Mouse (Mus musculus) Patski (cell line): ENCODE measurements around the gene Myrf. TPM values are rescaled to one million over a fixed set of nuclear protein-coding genes. Genes with fewer than 3 reads are reported as not detected.
A peak's percentile ranks its signal among the peaks of the same experiment; 100 is the strongest.

Experiments
- ATAC-seq: fragments of 100-300 bp; one replicate; pipeline ENCODE4 v1.8.0; 2021
- CTCF ChIA-PET: fragments of 350-600 bp; sonication (Branson Sonifier 250); formaldehyde crosslinking; loops from one replicate; lab custom pipeline; 2022; ENCODE audit warnings: inconsistent platforms; lab: Charles Lee
- POLR2A ChIA-PET: fragments of 350-600 bp; sonication (Branson Sonifier 250); formaldehyde crosslinking; loops from one replicate; lab custom pipeline; 2022; ENCODE audit warnings: antibody characterized with exemption, inconsistent platforms; lab: Charles Lee
- DNase-seq: peaks from one replicate; pipeline ENCODE4 v3.0.0-alpha.2; 2011; ENCODE audit warnings: low read depth, low spot score
- H3K27me3 ChIP-seq: fragments of 371-371 bp; one replicate; pipeline ENCODE4 v1.5.1; 2021
- CTCF ChIP-seq: fragments of 100-300 bp; IDR thresholded peaks from one replicate; pipeline ENCODE4 v1.5.1; 2021
- in situ Hi-C: fragments of 300-500 bp; cut with MboI; formaldehyde crosslinking; loops from 3 replicates; pipeline ENCODE4 v1.11.1; 2018; ENCODE audit warnings: low pct_unique_long_range_greater_than_20kb, mixed read lengths
- polyA plus RNA-seq: library from polyadenylated mRNA; unstranded; gene quantifications from one replicate; pipeline ENCODE4 v1.2.3, GENCODE M21; 2021

Myrf gene
- polyA plus RNA-seq, 1 experiment from 2014 or later, result 0.45 TPM

DNA sequence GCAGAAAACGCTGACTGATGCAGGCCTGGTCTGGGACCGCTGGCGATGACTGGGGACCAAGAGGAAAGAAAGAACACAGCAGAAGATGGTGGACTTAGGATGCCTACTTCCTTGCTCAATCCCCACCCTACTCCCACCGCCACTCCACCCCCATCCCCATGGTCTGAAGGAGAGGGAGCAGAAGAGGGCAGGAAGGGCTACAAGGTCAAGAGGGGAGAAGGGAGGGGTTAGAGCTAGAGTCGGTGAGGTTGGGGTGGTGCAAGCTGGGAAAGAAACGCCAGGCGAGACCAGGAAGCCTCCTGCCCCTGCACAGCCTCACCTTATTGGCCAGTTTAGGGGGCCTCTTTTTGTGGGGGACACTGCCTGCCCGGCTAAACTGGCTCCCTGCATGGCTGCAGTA, 24.4 kb downstream of the Myrf start:
- ATAC-seq, result no peak

GRCm38 (mm10) chr19:10213796-10214471, 26.6 kb downstream of the Myrf start:
- ATAC-seq (no peak), DNase-seq (no peak)
- peaks cover 7% of the 10 kb centered on the region for H3K27me3 ChIP-seq
- ChIA-PET CTCF (interaction anchor here (0.9 kb wide), 1 partner anchor 8 kb away, joined by 3 read pairs; no protein-coding TSS in a partner anchor), POLR2A (interaction anchor here (1.2 kb wide), 1 partner anchor 29 kb away, joined by 3 read pairs; no protein-coding TSS in a partner anchor)
- TF ChIP-seq CTCF, result no peak
- in situ Hi-C loops, result no loop called here

More for the DNA sequence above, 24.4 kb downstream of the Myrf start:
- CTCF ChIA-PET, result interaction anchor here (1.2 to 1.5 kb wide), 2 partner anchors 88 to 215 kb away, joined by 3 read pairs; partner anchors contain the start of genes Best1, Dagla and Rab3il1
- in situ Hi-C loops, result no loop called here
- DNase-seq, result no peak
- H3K27me3 ChIP-seq, result peaks cover 11% of the 10 kb centered on the region
- POLR2A ChIA-PET, result no interaction called here
- TF ChIP-seq CTCF, result no peak

- ChIA-PET POLR2A (no interaction called here), CTCF (interaction anchor here (1.2 to 2.2 kb wide), 2 partner anchors 8 to 210 kb away, joined by 3 to 7 read pairs; partner anchors contain the start of genes Best1 and Rab3il1)
- in situ Hi-C loops, result no loop called here
Observed at GRCm38 (mm10) chr19:10210885-10211284, 29.7 kb downstream of the Myrf start.

DNA sequence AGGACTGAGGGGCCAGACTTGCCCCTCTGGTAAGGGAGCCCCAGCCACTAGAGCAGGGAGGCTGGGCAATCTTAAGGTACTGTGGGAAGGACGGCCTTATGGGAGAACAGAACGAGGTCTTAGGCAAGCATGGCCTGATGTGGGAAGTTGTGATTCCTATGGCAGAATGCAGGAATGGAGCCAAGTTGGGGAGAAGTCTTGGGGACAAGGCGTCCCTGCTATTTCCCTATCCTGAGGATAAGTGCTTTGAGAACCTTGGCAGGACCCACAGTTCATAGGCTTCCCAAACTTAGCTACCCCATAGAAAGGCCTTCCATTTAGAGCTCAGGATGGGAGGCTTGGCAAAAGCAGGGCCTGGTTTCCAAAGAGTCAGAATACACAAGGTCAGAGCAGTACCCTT, 31.7 kb downstream of the Myrf start:
- no peak for DNase-seq

More at GRCm38 (mm10) chr19:10210885-10211284, 29.7 kb downstream of the Myrf start:
- ATAC-seq, result no peak
- no peak for TF ChIP-seq CTCF
- no peaks in the 10 kb centered on the region for H3K27me3 ChIP-seq
- DNase-seq, result no peak

GRCm38 (mm10) chr19:10205051-10205450, 35.5 kb downstream of the Myrf start:
- POLR2A ChIA-PET, result no interaction called here
- TF ChIP-seq CTCF, result no peak
- CTCF ChIA-PET, result interaction anchor here (1.0 kb wide), 2 partner anchors 12 to 205 kb away, joined by 3 read pairs; no protein-coding TSS in a partner anchor
- no peak for DNase-seq
- ATAC-seq, result no peak
- in situ Hi-C loops, result no loop called here
- H3K27me3 ChIP-seq, result no peaks in the 10 kb centered on the region

More for the DNA sequence above, 31.7 kb downstream of the Myrf start:
- in situ Hi-C loops, result no loop called here
- no peaks in the 10 kb centered on the region for H3K27me3 ChIP-seq
- POLR2A ChIA-PET, result interaction anchor here (1.3 kb wide), 1 partner anchor 12 kb away, joined by 4 read pairs; no protein-coding TSS in a partner anchor
- ATAC-seq, result no peak
- CTCF ChIA-PET, result interaction anchor here (1.3 to 3.2 kb wide), 5 partner anchors 9 to 208 kb away, joined by 3 to 17 read pairs (median 6); no protein-coding TSS in a partner anchor
- no peak for TF ChIP-seq CTCF

GRCm38 (mm10) chr19:10204616-10205001, 35.9 kb downstream of the Myrf start:
- POLR2A ChIA-PET, result no interaction called here
- H3K27me3 ChIP-seq, result no peaks in the 10 kb centered on the region
- no peak for DNase-seq
- CTCF ChIA-PET, result no interaction called here
- ATAC-seq, result peak; percentile 30
- in situ Hi-C loops, result loop anchor here (5.0 kb wide), 2 partner anchors 202 to 287 kb away; partner anchors contain the start of genes Best1 and Rab3il1
- TF ChIP-seq CTCF, result no peak

DNA sequence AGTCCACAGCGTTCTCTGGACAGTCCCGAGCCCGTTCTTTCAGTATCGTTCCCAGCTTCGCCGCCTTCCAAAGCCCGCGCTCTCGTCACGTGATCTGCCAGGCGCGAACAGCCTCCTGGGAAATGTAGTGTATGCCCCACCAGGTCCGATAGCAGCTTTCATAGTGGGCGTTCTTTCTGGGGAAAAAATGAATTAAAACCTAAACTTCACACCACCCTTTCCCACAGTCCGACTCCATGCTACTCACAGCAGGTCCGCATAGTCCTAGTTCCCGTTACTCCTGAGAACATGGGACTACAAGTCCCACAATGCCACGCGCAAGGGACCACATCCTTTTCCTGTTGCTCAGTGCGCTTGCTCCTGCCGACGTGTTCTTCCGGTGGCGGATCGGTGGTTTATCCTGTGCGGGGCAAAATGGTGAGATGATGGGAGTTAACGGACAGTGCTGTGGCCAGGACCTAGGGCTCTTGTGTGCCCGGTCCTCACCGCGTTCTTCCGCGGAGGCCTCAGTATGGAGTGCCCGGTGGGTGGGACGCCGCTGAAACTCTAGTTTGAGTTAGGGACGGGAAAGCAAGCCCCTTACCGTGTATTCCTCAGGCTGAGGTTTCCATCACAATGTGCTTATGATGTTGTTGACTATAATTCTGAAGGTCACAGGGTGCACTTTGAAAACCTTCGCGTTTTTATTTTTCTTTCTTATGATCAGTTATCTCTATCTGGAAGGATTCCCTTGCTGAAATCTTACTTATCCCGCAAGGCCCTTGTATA, 36.5 kb downstream of the Myrf start, which contains the start of the genes Tmem258 and Fen1:
Gene Tmem258, plus strand, starts transcription at position 167 of the 768 bp plus-strand sequence.
Gene Fen1, minus strand, starts transcription at position 322 of the 768 bp plus-strand sequence.
- no peaks in the 10 kb centered on the region for H3K27me3 ChIP-seq
- in situ Hi-C loops, result loop anchor here (5.0 kb wide), 2 partner anchors 202 to 287 kb away; partner anchors contain the start of genes Best1 and Rab3il1
- ChIA-PET POLR2A (interaction anchor here (0.6 to 0.9 kb wide), 2 partner anchors 161 to 1331 kb away, joined by 3 to 4 read pairs; no protein-coding TSS in a partner anchor), CTCF (no interaction called here)
- ATAC-seq (peak; percentile 87), DNase-seq (peak; percentile 80)
- TF ChIP-seq CTCF, result no peak

- in situ Hi-C loops, result loop anchor here (5.0 kb wide), 2 partner anchors 201 to 286 kb away; partner anchors contain the start of genes Best1 and Rab3il1
- ATAC-seq, result no peak
- CTCF ChIA-PET, result no interaction called here
- POLR2A ChIA-PET, result interaction anchor here (0.6 to 0.9 kb wide), 2 partner anchors 160 to 1331 kb away, joined by 3 to 4 read pairs; no protein-coding TSS in a partner anchor
- DNase-seq, result no peak
- no peaks in the 10 kb centered on the region for H3K27me3 ChIP-seq
- no peak for TF ChIP-seq CTCF
Observed at GRCm38 (mm10) chr19:10203146-10203847, 37.3 kb downstream of the Myrf start.

GRCm38 (mm10) chr19:10198723-10199122, 41.8 kb downstream of the Myrf start:
- ChIA-PET POLR2A (interaction anchor here (1.4 kb wide), 1 partner anchor 135 kb away, joined by 4 read pairs; no protein-coding TSS in a partner anchor), CTCF (interaction anchor here (0.6 to 6.4 kb wide), 19 partner anchors 9 to 278 kb away, joined by 3 to 46 read pairs (median 5); partner anchors contain the start of genes Best1, Fads1 and Rab3il1)
- no peaks in the 10 kb centered on the region for H3K27me3 ChIP-seq
- no peak for ATAC-seq
- in situ Hi-C loops, result no loop called here
- peak; percentile 97 for TF ChIP-seq CTCF
- DNase-seq, result no peak
